Mouse (Mus musculus) liver, embryonic 11.5 days (tissue): ENCODE data around the gene Pkd1. TPM values are rescaled to one million over a fixed set of nuclear protein-coding genes. Genes with fewer than 3 reads are reported as not detected.
A peak's percentile ranks its signal among the peaks of the same experiment; 100 is the strongest.

ENCODE experiments used
- ATAC-seq: fragments of 200-750 bp; cut with Nextera tagmentation; replicated peaks from 2 replicates; pipeline ENCODE4 v1.8.0; 2017; ENCODE audit warnings: moderate number of reproducible peaks, mild to moderate bottlenecking, moderate TSS enrichment, moderate library complexity; ENCODE audit not compliant: low FRiP score
- DNase-seq: peaks from one replicate; pipeline ENCODE4 v3.0.0-alpha.2; 2017; ENCODE audit warnings: low spot score
- H3K27ac ChIP-seq: fragments of 300-500 bp; sonication (generic); 2 replicates; pipeline ENCODE4 v1.5.1; 2014; ENCODE audit warnings: mild to moderate bottlenecking, low read depth, low read length, control low read depth
- H3K27me3 ChIP-seq: fragments of 300-500 bp; sonication (generic); replicated peaks from 2 replicates; pipeline ENCODE4 v1.6.1; 2014; ENCODE audit warnings: low read length, mixed read lengths; ENCODE audit not compliant: control insufficient read depth, insufficient read depth
- H3K36me3 ChIP-seq: fragments of 300-500 bp; sonication (generic); 2 replicates; pipeline ENCODE4 v1.6.1; 2014; ENCODE audit warnings: mild to moderate bottlenecking, low read length, moderate library complexity, mixed read lengths; ENCODE audit not compliant: control insufficient read depth, insufficient read depth
- H3K4me1 ChIP-seq: fragments of 300-500 bp; sonication (generic); replicated peaks from 2 replicates; pipeline ENCODE4 v1.6.1; 2014; ENCODE audit warnings: low read length, mixed read lengths; ENCODE audit not compliant: control insufficient read depth, insufficient read depth
- H3K4me2 ChIP-seq: fragments of 300-500 bp; sonication (generic); 2 replicates; pipeline ENCODE4 v1.6.1; 2014; ENCODE audit warnings: mild to moderate bottlenecking, control low read depth, moderate library complexity
- H3K4me3 ChIP-seq: fragments of 300-500 bp; sonication (generic); 2 replicates; pipeline ENCODE4 v1.5.1; 2014; ENCODE audit warnings: low read depth, low read length, control low read depth
- H3K9ac ChIP-seq: fragments of 300-500 bp; sonication (generic); 2 replicates; pipeline ENCODE4 v1.6.1; 2014; ENCODE audit warnings: low read depth, low read length, control low read depth
- H3K9me3 ChIP-seq: fragments of 300-500 bp; sonication (generic); 2 replicates; pipeline ENCODE4 v1.6.1; 2016; ENCODE audit warnings: low read length, inconsistent platforms, mixed read lengths; ENCODE audit not compliant: control insufficient read depth
- WGBS: fragments of 180-500 bp; shearing (Covaris S2); extraction: QIAGEN DNeasy Blood & Tissue Kit; methylation state at CpG from one replicate; pipeline ENCODE4 v1.1.7; 2014; 5-methylcytosine and 5-hydroxymethylcytosine counted together
- polyA plus RNA-seq: library from polyadenylated mRNA; unstranded; fragments of >200 nt; fragmentation: Nextera tagmentation; extraction: Ambion mirVana; gene quantifications from 2 replicates; pipeline ENCODE4 v1.2.1, GENCODE M21; 2014

Pkd1 gene
- polyA plus RNA-seq, 1 experiment from 2014 or later, result 12.2 TPM

GRCm38 (mm10) chr17:24586532-24586931, 36.9 kb downstream of the Pkd1 start:
- Histone ChIP-seq H3K9ac (no peak overlapping the region), H3K4me3 (no peak overlapping the region), H3K4me2 (no peak overlapping the region), H3K9me3 (no peaks in the 10 kb centered on the region), H3K36me3 (peaks cover 17% of the 10 kb centered on the region; the same call in 1 of the 2 replicates), H3K27ac (no peak overlapping the region), H3K4me1 (no peaks in the 10 kb centered on the region), H3K27me3 (no peaks in the 10 kb centered on the region)
- WGBS, result 74% methylated on average over 4 of the region's 4 CpGs
- ATAC-seq, result no peak
- DNase-seq, result no peak

- H3K4me1 ChIP-seq, result no peaks in the 10 kb centered on the region
- no peak for ATAC-seq
- H3K4me3 ChIP-seq, result no peak overlapping the region
- no peaks in the 10 kb centered on the region for H3K9me3 ChIP-seq
- peaks cover 24% of the 10 kb centered on the region; the same call in 1 of the 2 replicates for H3K36me3 ChIP-seq
- no peaks in the 10 kb centered on the region for H3K27me3 ChIP-seq
- H3K27ac ChIP-seq, result no peak overlapping the region
- DNase-seq, result no peak
- no peak overlapping the region for H3K9ac ChIP-seq
- no peak overlapping the region for H3K4me2 ChIP-seq
- WGBS, result 78% methylated on average over 3 of the region's 3 CpGs
These were observed 41.3 kb downstream of the Pkd1 start for GRCm38 (mm10) chr17:24590943-24591342.

GRCm38 (mm10) chr17:24591695-24592094, 42.1 kb downstream of the Pkd1 start:
- Histone ChIP-seq H3K4me3 (no peak overlapping the region), H3K36me3 (peaks cover 27% of the 10 kb centered on the region; the same call in 1 of the 2 replicates), H3K9ac (no peak overlapping the region), H3K27me3 (no peaks in the 10 kb centered on the region), H3K27ac (no peak overlapping the region), H3K4me1 (no peaks in the 10 kb centered on the region), H3K9me3 (no peaks in the 10 kb centered on the region), H3K4me2 (no peak overlapping the region)
- DNase-seq (no peak), ATAC-seq (no peak)
- WGBS, result 98% methylated on average over 5 of the region's 5 CpGs

GRCm38 (mm10) chr17:24593248-24593647, 43.6 kb downstream of the Pkd1 start:
- DNase-seq (no peak), ATAC-seq (no peak)
- Histone ChIP-seq H3K27ac (no peak overlapping the region), H3K9me3 (no peaks in the 10 kb centered on the region), H3K4me1 (no peaks in the 10 kb centered on the region), H3K36me3 (peaks cover 37% of the 10 kb centered on the region), H3K27me3 (no peaks in the 10 kb centered on the region), H3K9ac (no peak overlapping the region), H3K4me3 (no peak overlapping the region), H3K4me2 (no peak overlapping the region)
- 82% methylated on average over 5 of the region's 5 CpGs for WGBS

GRCm38 (mm10) chr17:24593992-24594890, 44.6 kb downstream of the Pkd1 start:
- Histone ChIP-seq H3K4me3 (no peak overlapping the region), H3K27me3 (no peaks in the 10 kb centered on the region), H3K4me1 (no peaks in the 10 kb centered on the region), H3K4me2 (no peak overlapping the region), H3K9me3 (no peaks in the 10 kb centered on the region), H3K27ac (no peak overlapping the region), H3K36me3 (peaks cover 40% of the 10 kb centered on the region), H3K9ac (no peak overlapping the region)
- ATAC-seq (0 out of 2 replicates have a peak, but pooled peaks have one; percentile 4), DNase-seq (no peak)
- 90% methylated on average over 26 of the region's 26 CpGs for WGBS

- Histone ChIP-seq H3K9ac (no peak overlapping the region), H3K4me3 (no peak overlapping the region), H3K27me3 (no peaks in the 10 kb centered on the region), H3K4me1 (no peaks in the 10 kb centered on the region), H3K36me3 (peaks cover 49% of the 10 kb centered on the region), H3K9me3 (no peaks in the 10 kb centered on the region), H3K27ac (no peak overlapping the region), H3K4me2 (no peak overlapping the region)
- DNase-seq, result no peak
- WGBS, result 82% methylated on average over 17 of the region's 17 CpGs
- ATAC-seq, result no peak
These were observed 45.8 kb downstream of the Pkd1 start for GRCm38 (mm10) chr17:24595126-24596072.

GRCm38 (mm10) chr17:24596073-24596466, 46.4 kb downstream of the Pkd1 start:
- Histone ChIP-seq H3K27me3 (no peaks in the 10 kb centered on the region), H3K36me3 (peaks cover 46% of the 10 kb centered on the region), H3K27ac (no peak overlapping the region), H3K4me1 (no peaks in the 10 kb centered on the region), H3K4me2 (no peak overlapping the region), H3K4me3 (no peak overlapping the region), H3K9me3 (no peaks in the 10 kb centered on the region), H3K9ac (no peak overlapping the region)
- 79% methylated on average over 5 of the region's 5 CpGs for WGBS
- no peak for DNase-seq
- no peak for ATAC-seq

GRCm38 (mm10) chr17:24596471-24597183, 47.0 kb downstream of the Pkd1 start:
- H3K27me3 ChIP-seq, result no peaks in the 10 kb centered on the region
- 88% methylated on average over 19 of the region's 19 CpGs for WGBS
- no peak for ATAC-seq

More at GRCm38 (mm10) chr17:24596471-24597183, 47.0 kb downstream of the Pkd1 start:
- no peak for DNase-seq
- no peaks in the 10 kb centered on the region for H3K4me1 ChIP-seq
- peaks cover 49% of the 10 kb centered on the region for H3K36me3 ChIP-seq
- H3K9ac ChIP-seq, result no peak overlapping the region
- H3K4me2 ChIP-seq, result no peak overlapping the region
- H3K4me3 ChIP-seq, result no peak overlapping the region
- H3K27ac ChIP-seq, result no peak overlapping the region
- no peaks in the 10 kb centered on the region for H3K9me3 ChIP-seq
